Mouse (Mus musculus): ENCODE data around the gene Vps11.

GRCm38 (mm10) chr9:44352337-44352736 lies 9.1 kb downstream of the Vps11 start:
- TF ChIP-seq CTCF (IDR thresholded peaks at IDR 0.05; ENCODE audit: control insufficient read depth, insufficient read depth, insufficient replicate concordance, low read depth, low read length) (no peak), POLR2A (IDR thresholded peaks at IDR 0.05; ENCODE audit: control insufficient read depth, low read depth, low read length) (no peak)

Measured in testis, adult 2 months (tissue).